Mouse (Mus musculus): ENCODE measurements around the gene Ddost.
A peak's percentile ranks its signal among the peaks of the same experiment; 100 is the strongest.
"Not testable (repeated sequence)": the region's sequence is repeated elsewhere in the genome, so short reads cannot be mapped to it uniquely, and the experiment has no call there.

The Ddost gene

GRCm38 (mm10) chr4:138312105-138312504 is 7.6 kb downstream of the Ddost start:
- no peak for DNase-seq

DNA sequence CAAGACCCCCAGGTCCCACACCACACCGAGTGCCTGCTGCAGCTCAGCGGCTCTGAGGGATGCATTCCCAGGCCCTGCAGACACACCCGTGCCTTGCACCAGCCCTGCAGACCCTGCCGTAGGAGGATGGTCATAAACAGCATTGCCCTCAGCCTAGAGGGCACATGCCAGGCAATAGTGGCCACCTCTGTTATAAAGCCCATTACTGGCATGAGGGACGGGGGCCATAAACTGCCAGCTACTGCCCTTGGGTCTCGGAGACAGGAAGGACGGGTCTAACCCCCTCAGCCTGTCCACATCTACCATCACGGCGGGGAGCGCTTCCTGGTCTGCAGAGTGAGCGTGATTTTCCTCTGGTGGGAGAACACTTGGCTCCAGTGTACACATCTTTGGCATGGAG is 8.5 kb downstream of the Ddost start:
- DNase-seq = no peak

- DNase-seq = no peak
Measured at GRCm38 (mm10) chr4:138313795-138314194, 9.3 kb downstream of the Ddost start.

DNA sequence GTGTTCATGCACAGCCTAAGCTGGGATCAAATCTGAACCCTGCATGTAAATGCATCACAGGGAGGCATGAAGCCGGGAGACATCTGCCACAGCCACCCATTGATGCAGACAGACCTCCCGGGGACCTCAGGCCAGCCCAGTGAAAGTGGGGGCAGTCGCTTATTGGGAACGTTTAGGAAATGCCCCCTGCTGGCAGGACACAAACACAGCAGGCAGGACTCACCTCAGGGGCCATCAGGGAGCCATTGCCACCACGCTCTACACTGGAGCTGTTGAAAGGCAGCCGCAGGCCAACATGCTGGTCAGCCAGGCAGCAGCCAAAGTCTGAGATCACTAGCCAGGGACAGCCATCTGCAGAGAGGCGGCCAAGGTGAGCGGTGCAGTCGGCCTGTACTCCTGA is 11.3 kb downstream of the Ddost start:
- DNase-seq = peak; percentile 29

- DNase-seq = no peak
Measured at GRCm38 (mm10) chr4:138316369-138316768, 11.8 kb downstream of the Ddost start.

DNA sequence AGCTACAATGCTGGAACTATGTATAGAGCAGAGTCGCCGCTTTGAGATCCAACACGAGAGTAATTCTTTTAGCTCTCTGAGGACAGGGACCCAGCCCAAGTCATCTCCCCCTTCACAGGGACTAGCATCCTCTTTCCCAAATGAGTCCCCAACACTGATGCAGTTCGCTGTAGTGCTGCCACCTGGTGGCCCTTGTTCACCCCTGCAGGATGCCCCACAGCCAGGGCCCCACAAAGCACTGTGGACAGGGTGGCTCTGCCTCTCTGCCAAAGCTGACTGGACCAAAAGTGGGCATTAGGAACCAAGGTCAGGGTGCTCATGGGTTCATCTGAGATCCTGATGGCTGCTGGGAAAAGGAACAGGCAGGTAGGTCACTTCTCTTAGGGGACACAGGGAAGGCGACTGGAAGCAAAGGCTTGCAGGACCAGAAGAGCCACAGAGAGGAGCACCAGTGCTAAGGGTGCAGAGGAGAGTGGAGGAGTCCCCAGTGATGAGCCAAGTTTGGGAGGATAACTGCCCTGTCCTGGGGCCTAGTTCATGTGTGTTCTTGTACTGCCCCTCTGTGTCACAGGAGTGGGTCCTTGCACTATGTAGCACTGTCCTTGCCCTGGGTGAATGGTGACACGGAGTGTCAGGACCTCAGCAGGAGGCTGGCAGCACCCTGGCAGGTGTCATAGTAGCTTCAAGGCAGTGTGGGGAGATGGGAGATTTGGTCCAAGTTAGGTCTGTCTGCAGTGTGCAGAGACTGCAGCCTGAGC is 14.2 kb downstream of the Ddost start:
- peak; percentile 70 for DNase-seq

DNA sequence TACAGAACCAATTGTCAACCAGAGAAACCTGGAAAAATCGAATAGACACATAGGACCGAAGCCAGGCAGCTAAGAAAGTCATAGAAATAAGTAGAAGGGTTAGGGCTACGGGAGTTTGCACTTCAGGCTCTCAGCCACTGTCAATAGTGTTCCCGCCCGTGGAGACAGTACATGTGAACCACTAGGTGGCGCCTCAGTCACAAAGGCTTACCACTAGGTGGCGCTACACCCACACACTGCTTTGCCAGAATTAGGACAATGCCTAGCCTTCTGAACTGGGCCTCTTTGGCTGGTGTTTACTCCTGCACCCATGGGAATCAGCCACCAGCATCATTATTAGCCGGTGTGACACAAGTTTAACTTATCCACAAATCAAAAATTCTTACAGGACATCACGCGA is 15.0 kb downstream of the Ddost start:
- peak; percentile 87 for DNase-seq

- DNase-seq = no peak
Measured at GRCm38 (mm10) chr4:138320711-138321110, 16.2 kb downstream of the Ddost start.

- DNase-seq = no peak
Measured at GRCm38 (mm10) chr4:138321488-138321887, 17.0 kb downstream of the Ddost start.

DNA sequence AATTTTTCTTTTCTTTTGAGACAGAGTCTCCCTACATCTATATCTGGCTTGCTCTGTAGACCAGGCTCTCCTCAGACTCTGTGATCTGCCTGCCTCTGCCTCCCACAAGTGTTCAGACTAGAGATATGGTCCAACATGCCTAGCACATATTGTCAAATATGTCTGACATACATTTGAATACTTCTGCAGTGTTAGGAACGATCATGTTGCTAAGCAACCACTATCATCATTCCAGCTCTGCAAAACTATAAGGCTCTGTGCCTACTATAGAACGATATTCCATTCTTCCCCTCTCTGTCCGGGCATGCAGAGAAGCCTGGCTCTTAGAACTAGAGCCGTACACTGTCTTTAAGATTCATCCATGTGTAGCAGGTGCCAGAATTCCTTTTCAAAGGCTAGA is 18.2 kb downstream of the Ddost start:
- DNase-seq = no peak

GRCm38 (mm10) chr4:138323753-138324152 is 19.2 kb downstream of the Ddost start:
- no peak for DNase-seq

DNA sequence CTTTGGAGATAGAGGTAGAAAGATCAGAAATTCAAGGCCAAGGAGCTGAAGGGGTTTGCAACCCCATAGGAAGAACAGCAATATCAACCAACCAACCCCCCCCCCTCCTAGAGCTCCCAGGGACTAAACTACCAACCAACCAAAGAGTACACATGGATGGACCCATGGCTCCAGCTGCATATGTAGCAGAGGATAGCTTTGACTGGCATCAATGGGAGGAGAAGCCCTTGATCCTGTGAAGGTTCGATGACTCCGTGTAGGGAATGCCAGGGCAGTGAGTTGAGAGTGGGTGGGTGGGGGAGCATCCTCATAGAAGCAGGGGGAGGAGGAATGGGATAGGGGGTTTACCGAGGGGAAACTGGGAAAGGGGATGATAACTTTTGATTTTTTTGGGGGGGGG is 19.9 kb downstream of the Ddost start:
- no peak for DNase-seq

GRCm38 (mm10) chr4:138325466-138326076 is 21.0 kb downstream of the Ddost start:
- DNase-seq = peak; percentile 94

DNA sequence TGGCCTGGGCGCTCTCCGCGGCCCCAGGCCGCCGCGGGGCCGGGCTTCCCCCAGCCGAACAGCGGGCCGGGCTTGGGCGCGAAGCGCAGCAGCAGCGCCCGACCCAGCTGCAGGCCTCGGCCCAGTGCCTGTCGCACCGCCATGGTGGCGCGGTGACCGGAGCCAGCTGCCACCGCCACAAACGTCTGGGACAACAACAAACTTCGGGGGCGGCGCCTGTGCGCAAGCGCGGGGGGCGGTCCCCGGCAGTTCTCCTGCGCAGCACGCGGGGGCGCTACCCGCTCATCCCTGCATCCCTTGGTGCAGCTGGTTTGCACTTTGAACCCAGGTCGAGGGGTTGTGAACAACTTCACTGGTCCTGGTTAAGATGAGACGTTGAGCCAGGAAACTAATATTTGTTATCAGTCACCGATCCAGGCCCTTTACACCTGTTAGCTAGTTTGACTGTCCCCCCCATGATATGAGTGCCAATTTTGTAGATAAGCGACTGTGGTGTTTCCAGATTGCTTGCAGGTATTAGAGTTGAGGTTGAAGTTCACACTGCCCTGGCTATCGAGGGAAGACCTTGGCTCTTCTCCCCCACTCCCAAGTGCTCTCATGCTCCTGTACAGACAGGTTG is 21.7 kb downstream of the Ddost start, which contains the start of gene Pink1:
Pink1 (minus strand) TSS at position 231 of the 619 bp plus-strand sequence.
- DNase-seq = peak; percentile 92

DNA sequence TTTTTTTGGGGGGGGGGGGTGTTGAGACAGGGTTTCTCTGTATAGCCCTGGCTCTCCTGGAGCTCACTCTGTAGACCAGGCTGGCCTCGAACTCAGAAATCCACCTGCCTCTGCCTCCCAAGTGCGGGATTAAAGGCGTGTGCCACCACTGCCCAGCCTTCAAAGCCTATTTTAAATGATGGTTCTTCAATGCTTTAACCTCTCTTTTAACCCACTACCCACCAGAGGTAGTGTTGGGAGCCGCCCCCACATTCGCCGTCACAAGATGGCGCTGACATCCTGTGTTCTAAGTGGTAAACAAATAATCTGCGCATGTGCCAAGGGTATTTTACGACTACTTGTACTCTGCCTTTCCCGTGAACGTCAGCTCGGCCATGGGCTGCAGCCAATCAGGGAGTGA is 22.6 kb downstream of the Ddost start:
- not testable (repeated sequence) for DNase-seq

DNA sequence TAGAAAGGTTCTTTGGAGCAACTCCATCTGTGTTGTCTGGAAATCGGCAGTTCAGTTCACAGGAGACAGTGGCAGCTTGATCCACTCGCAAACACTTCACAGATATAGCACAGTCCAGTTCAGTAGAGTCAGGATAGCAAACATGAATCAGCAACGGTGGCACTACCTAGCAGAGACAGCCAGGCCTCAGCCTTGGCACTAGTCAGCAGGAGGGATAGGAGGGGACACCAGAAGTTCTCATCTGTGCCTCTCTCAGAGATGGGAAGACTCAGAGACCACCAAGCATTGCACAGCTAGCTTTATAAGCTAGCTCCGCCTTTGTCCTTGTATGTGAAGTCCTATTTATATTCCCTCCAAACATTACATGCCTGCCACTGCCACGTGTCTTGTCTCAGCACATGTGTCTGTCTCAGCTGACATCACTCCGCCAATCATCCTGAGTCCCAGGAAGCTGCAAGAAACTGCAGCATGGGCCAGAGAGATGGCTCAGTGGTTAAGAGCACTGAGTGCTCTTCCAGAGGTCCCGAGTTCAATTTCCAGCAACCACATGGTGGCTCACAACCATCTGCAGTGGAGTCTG is 23.5 kb downstream of the Ddost start:
- no peak for DNase-seq

DNA sequence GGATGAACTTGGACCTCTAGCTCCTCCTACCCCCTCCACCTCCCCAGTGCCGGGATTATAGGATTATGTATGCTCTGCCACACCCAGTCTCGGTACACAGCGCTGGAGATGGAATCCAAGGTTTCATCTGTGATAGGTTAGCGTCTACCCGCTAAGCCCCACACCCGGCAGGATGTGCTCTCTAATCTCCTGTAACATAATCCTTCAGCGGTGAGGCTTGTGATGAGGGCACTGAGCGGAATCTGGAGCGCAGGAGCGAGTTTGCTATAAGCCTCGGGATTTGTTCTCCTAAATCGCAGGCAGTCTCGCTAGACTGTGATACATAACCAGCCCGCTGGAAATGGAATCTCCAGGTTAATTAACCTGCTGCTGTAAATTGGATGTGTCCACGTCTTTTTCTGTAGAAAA is 25.7 kb downstream of the Ddost start:
- peak; percentile 40 for DNase-seq

DNA sequence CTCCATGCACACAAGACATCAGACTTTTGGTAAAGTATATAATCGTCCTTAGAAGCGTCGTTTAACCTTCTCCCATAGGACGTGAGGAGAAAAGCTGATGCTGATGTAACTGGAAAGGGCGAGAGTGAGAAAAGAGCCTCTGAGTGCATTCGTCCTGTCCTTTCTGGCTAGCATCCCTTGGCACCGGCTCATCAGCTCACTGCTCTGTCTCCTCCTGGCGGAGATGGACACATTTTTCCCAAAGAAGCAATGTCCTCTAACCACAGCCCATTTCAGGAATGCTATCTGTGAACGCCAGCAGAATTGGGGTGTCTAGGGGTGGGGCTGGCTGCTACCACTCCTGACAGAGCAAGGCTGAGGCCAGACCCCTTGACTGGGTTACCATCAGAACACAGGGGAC is 27.1 kb downstream of the Ddost start:
- DNase-seq = no peak

DNA sequence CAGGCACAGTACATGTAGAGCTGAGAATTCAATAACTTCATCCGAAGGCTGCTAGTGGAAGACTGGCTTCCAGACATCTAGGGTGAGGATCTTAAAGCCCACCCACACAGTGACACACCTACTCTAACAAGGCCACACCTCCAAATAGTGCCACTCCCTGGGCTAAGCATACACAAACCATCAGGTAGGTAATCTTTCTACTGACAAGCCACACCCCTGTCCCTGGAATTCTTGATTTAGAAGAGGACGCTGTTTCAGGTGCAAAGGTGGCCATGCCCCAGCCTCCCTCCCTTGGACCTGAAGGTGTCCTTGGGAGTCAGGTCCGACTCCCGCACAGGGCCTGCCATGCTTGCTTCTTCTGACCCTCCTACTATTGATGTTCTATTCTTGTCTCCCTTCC is 28.6 kb downstream of the Ddost start:
- DNase-seq = no peak

GRCm38 (mm10) chr4:138335036-138335435 is 30.5 kb downstream of the Ddost start:
- no peak for DNase-seq

GRCm38 (mm10) chr4:138335648-138336047 is 31.1 kb downstream of the Ddost start:
- DNase-seq = no peak

GRCm38 (mm10) chr4:138336876-138337275 is 32.3 kb downstream of the Ddost start:
- no peak for DNase-seq

DNA sequence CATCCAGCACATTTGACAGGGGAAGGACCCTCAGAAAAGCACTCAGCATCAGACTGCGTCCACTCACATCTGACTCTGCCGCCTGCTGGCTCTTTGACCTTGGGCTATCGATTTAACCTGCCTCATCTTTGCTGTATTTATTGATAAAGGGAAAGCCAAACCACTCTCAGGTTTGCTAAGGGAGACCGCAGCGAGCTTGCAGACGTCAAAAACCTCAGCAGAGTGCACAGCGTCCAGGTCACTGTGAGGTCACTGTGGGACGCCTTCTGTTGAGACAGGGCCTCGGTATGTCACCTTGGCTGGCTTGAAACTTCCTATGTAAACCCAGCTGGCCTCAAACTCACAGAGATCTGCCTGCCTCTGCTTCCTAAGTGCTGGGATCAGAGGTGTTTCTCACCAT is 32.8 kb downstream of the Ddost start:
- no peak for DNase-seq

DNA sequence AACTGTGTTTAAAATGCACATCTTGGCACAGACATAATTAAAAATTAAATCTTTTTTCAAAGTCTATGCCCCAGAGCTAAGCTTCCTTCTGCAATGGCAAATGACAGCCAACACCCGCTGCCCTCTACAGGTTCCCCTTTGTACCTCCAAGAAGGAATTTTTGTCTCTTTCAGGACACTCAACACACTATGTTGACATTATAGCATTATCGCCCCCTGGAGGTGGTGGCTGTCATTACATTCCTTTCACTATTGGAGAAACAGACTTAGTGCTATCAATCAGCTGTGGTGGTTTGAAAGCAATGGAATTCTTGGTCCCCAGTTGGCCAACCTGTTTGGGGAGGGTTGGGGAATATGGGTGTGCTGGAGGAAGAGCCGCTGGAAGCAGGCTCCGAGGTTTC is 35.4 kb downstream of the Ddost start:
- peak; percentile 44 for DNase-seq
